Mouse (Mus musculus) embryonic facial prominence, embryonic 13.5 days (tissue): ENCODE results near the gene Relt. TPM values are rescaled to one million over a fixed set of nuclear protein-coding genes. Genes with fewer than 3 reads are reported as not detected.

Experiments
- ATAC-seq: fragments of 200-750 bp; cut with Nextera tagmentation; 2 replicates; pipeline ENCODE4 v1.8.0; 2017; ENCODE audit warnings: low read depth; ENCODE audit not compliant: insufficient number of reproducible peaks, insufficient read depth, low FRiP score, low TSS enrichment
- H3K27ac ChIP-seq: fragments of 300-500 bp; sonication (generic); 2 replicates; pipeline ENCODE4 v1.5.1; 2015; ENCODE audit warnings: moderate library complexity, mild to moderate bottlenecking, inconsistent platforms
- H3K27me3 ChIP-seq: fragments of 300-500 bp; sonication (generic); 2 replicates; pipeline ENCODE4 v1.6.1; 2015; ENCODE audit warnings: mild to moderate bottlenecking, inconsistent platforms
- H3K36me3 ChIP-seq: fragments of 300-500 bp; sonication (generic); 2 replicates; pipeline ENCODE4 v1.6.1; 2015; ENCODE audit warnings: mild to moderate bottlenecking, inconsistent platforms
- H3K4me1 ChIP-seq: fragments of 300-500 bp; sonication (generic); 2 replicates; pipeline ENCODE4 v1.6.1; 2015; ENCODE audit warnings: inconsistent platforms
- H3K4me2 ChIP-seq: fragments of 300-500 bp; sonication (generic); 2 replicates; pipeline ENCODE4 v1.6.1; 2015; ENCODE audit warnings: moderate library complexity, mild to moderate bottlenecking, inconsistent platforms
- H3K4me3 ChIP-seq: fragments of 300-500 bp; sonication (generic); 2 replicates; pipeline ENCODE4 v1.5.1; 2015; ENCODE audit warnings: mild to moderate bottlenecking, inconsistent platforms
- H3K9ac ChIP-seq: fragments of 300-500 bp; sonication (generic); 2 replicates; pipeline ENCODE4 v1.6.1; 2015; ENCODE audit warnings: mild to moderate bottlenecking, inconsistent platforms
- H3K9me3 ChIP-seq: fragments of 300-500 bp; sonication (generic); 2 replicates; pipeline ENCODE4 v1.6.1; 2016; ENCODE audit warnings: inconsistent platforms
- WGBS: fragments of 180-500 bp; shearing (Covaris S2); methylation state at CpG from one replicate; pipeline ENCODE4 v1.1.7; 2015; ENCODE audit warnings: mixed read lengths; 5-methylcytosine and 5-hydroxymethylcytosine counted together
- polyA plus RNA-seq: library from polyadenylated mRNA; unstranded; fragments of >200 nt; fragmentation: Nextera tagmentation; extraction: Ambion mirVana; gene quantifications from 2 replicates; pipeline ENCODE4 v1.2.1, GENCODE M21; 2015

The Relt gene
- polyA plus RNA-seq, 1 experiment from 2014 or later: 4.2 TPM

- no peaks in the 10 kb centered on the region for H3K27me3 ChIP-seq
- no peaks in the 10 kb centered on the region for H3K9me3 ChIP-seq
- no peak overlapping the region for H3K27ac ChIP-seq
- H3K4me1 ChIP-seq: no peaks in the 10 kb centered on the region
- peaks cover 75% of the 10 kb centered on the region for H3K36me3 ChIP-seq
- no peak overlapping the region for H3K9ac ChIP-seq
- no peak overlapping the region for H3K4me3 ChIP-seq
- WGBS: 92% methylated on average over 13 of the region's 13 CpGs
- H3K4me2 ChIP-seq: no peak overlapping the region
- no peak for ATAC-seq
Measured at GRCm38 (mm10) chr7:100873197-100873596, 10.0 kb upstream of the Relt start.

- 81% methylated on average over 5 of the region's 5 CpGs for WGBS
- Histone ChIP-seq H3K36me3 (peaks cover 62% of the 10 kb centered on the region), H3K9ac (no peak overlapping the region), H3K27me3 (no peaks in the 10 kb centered on the region), H3K4me2 (no peak overlapping the region), H3K9me3 (no peaks in the 10 kb centered on the region), H3K4me1 (no peaks in the 10 kb centered on the region), H3K4me3 (no peak overlapping the region), H3K27ac (no peak overlapping the region)
- ATAC-seq: no peak
Measured at GRCm38 (mm10) chr7:100871892-100872291, 8.6 kb upstream of the Relt start.

- ATAC-seq: no peak
- Histone ChIP-seq H3K27ac (no peak overlapping the region), H3K36me3 (peaks cover 56% of the 10 kb centered on the region), H3K4me2 (no peak overlapping the region), H3K9me3 (no peaks in the 10 kb centered on the region), H3K4me1 (no peaks in the 10 kb centered on the region), H3K27me3 (no peaks in the 10 kb centered on the region), H3K9ac (no peak overlapping the region), H3K4me3 (no peak overlapping the region)
- WGBS: 89% methylated on average over 4 of the region's 4 CpGs
Measured at GRCm38 (mm10) chr7:100871355-100871754, 8.1 kb upstream of the Relt start.

GRCm38 (mm10) chr7:100869877-100870629 is 6.8 kb upstream of the Relt start:
- WGBS: 84% methylated on average over 8 of the region's 8 CpGs

GRCm38 (mm10) chr7:100868551-100868950 is 5.3 kb upstream of the Relt start:
- H3K9me3 ChIP-seq: no peaks in the 10 kb centered on the region
- H3K27ac ChIP-seq: peak overlapping the region; percentile 22; the same call in 1 of the 2 replicates
- no peak overlapping the region for H3K9ac ChIP-seq
- H3K4me2 ChIP-seq: no peak overlapping the region
- H3K36me3 ChIP-seq: peaks cover 30% of the 10 kb centered on the region
- 49% methylated on average over 4 of the region's 4 CpGs for WGBS
- no peak overlapping the region for H3K4me3 ChIP-seq
- H3K4me1 ChIP-seq: no peaks in the 10 kb centered on the region
- no peaks in the 10 kb centered on the region for H3K27me3 ChIP-seq
- no peak for ATAC-seq

More at GRCm38 (mm10) chr7:100869877-100870629, 6.8 kb upstream of the Relt start:
- Histone ChIP-seq H3K36me3 (peaks cover 44% of the 10 kb centered on the region), H3K4me2 (no peak overlapping the region), H3K27ac (no peak overlapping the region), H3K9ac (no peak overlapping the region), H3K4me3 (no peak overlapping the region), H3K4me1 (no peaks in the 10 kb centered on the region), H3K9me3 (no peaks in the 10 kb centered on the region), H3K27me3 (no peaks in the 10 kb centered on the region)
- no peak; the same call in 1 of the 2 replicates for ATAC-seq

GRCm38 (mm10) chr7:100867561-100867960 is 4.3 kb upstream of the Relt start:
- 46% methylated on average over 2 of the region's 2 CpGs for WGBS
- H3K4me1 ChIP-seq: no peaks in the 10 kb centered on the region
- H3K36me3 ChIP-seq: peaks cover 21% of the 10 kb centered on the region
- no peak overlapping the region for H3K4me3 ChIP-seq
- H3K9ac ChIP-seq: no peak overlapping the region
- H3K27ac ChIP-seq: no peak overlapping the region
- no peak overlapping the region for H3K4me2 ChIP-seq
- no peaks in the 10 kb centered on the region for H3K9me3 ChIP-seq
- H3K27me3 ChIP-seq: no peaks in the 10 kb centered on the region
- no peak for ATAC-seq

GRCm38 (mm10) chr7:100866675-100867074 is 3.4 kb upstream of the Relt start:
- Histone ChIP-seq H3K36me3 (peaks cover 12% of the 10 kb centered on the region), H3K4me2 (no peak overlapping the region), H3K4me3 (no peak overlapping the region), H3K9ac (no peak overlapping the region), H3K27ac (no peak overlapping the region), H3K27me3 (no peaks in the 10 kb centered on the region), H3K4me1 (peaks cover 7% of the 10 kb centered on the region), H3K9me3 (no peaks in the 10 kb centered on the region)
- 11% methylated on average over 3 of the region's 3 CpGs for WGBS
- no peak for ATAC-seq

GRCm38 (mm10) chr7:100862353-100862752 is 893 bp downstream of the Relt start:
- 5% methylated on average over 4 of the region's 4 CpGs for WGBS
- Histone ChIP-seq H3K9me3 (no peaks in the 10 kb centered on the region), H3K27ac (peak overlapping the region; percentile 75; the same call in 1 of the 2 replicates), H3K4me2 (peak overlapping the region; percentile 96), H3K36me3 (no peaks in the 10 kb centered on the region), H3K9ac (peak overlapping the region; percentile 83), H3K4me3 (peak overlapping the region; percentile 71), H3K4me1 (peaks cover 31% of the 10 kb centered on the region), H3K27me3 (no peaks in the 10 kb centered on the region)
- no peak for ATAC-seq

- Histone ChIP-seq H3K9ac (no peak overlapping the region), H3K27me3 (no peaks in the 10 kb centered on the region), H3K9me3 (no peaks in the 10 kb centered on the region), H3K27ac (no peak overlapping the region), H3K4me3 (no peak overlapping the region), H3K4me1 (peaks cover 40% of the 10 kb centered on the region), H3K4me2 (no peak overlapping the region), H3K36me3 (no peaks in the 10 kb centered on the region)
- WGBS: 97% methylated on average over 5 of the region's 5 CpGs
- no peak for ATAC-seq
Measured at GRCm38 (mm10) chr7:100861209-100861608, 2.0 kb downstream of the Relt start.

- Histone ChIP-seq H3K27ac (no peak overlapping the region), H3K27me3 (no peaks in the 10 kb centered on the region), H3K4me2 (no peak overlapping the region), H3K9ac (no peak overlapping the region), H3K9me3 (no peaks in the 10 kb centered on the region), H3K36me3 (no peaks in the 10 kb centered on the region), H3K4me3 (no peak overlapping the region), H3K4me1 (peaks cover 48% of the 10 kb centered on the region)
- no peak for ATAC-seq
- 78% methylated on average over 3 of the region's 3 CpGs for WGBS
Measured at GRCm38 (mm10) chr7:100860450-100860849, 2.8 kb downstream of the Relt start.

GRCm38 (mm10) chr7:100855795-100856573 is 7.3 kb downstream of the Relt start:
- Histone ChIP-seq H3K9me3 (no peaks in the 10 kb centered on the region), H3K27ac (no peak overlapping the region), H3K36me3 (no peaks in the 10 kb centered on the region), H3K9ac (no peak overlapping the region), H3K4me2 (no peak overlapping the region), H3K4me3 (no peak overlapping the region), H3K4me1 (peaks cover 78% of the 10 kb centered on the region), H3K27me3 (no peaks in the 10 kb centered on the region)
- WGBS: 52% methylated on average over 5 of the region's 5 CpGs
- no peak for ATAC-seq

GRCm38 (mm10) chr7:100855300-100855699 is 7.9 kb downstream of the Relt start:
- H3K9me3 ChIP-seq: no peaks in the 10 kb centered on the region
- H3K36me3 ChIP-seq: no peaks in the 10 kb centered on the region
- WGBS: 54% methylated on average over 4 of the region's 4 CpGs
- no peak overlapping the region for H3K4me3 ChIP-seq
- H3K9ac ChIP-seq: peak overlapping the region; percentile 40; the same call in 1 of the 2 replicates
- no peak overlapping the region for H3K27ac ChIP-seq
- H3K4me1 ChIP-seq: peaks cover 72% of the 10 kb centered on the region
- ATAC-seq: no peak
- H3K27me3 ChIP-seq: no peaks in the 10 kb centered on the region
- no peak overlapping the region for H3K4me2 ChIP-seq
